Mouse (Mus musculus): ENCODE measurements at regions not wholly inside any gene's neighbourhood (a gene's known extent, or its start where the extent isn't known, plus 50 kb on each side); places are given as distances from the start of the nearest gene placed in this dataset.

- Histone ChIP-seq H3K4me2 (ENCODE audit: low read depth, low read length) (no peak overlapping the region), H3K9ac (ENCODE audit: low read depth, low read length) (no peak overlapping the region), H3K9me3 (replicated peaks; ENCODE audit: control insufficient read depth, low read length) (no peaks in the 10 kb centered on the region), H3K4me3 (ENCODE audit: low read depth, low read length) (no peak overlapping the region), H3K27ac (ENCODE audit: low read length) (no peak overlapping the region), H3K4me1 (ENCODE audit: control insufficient read depth, low read depth, low read length) (no peaks in the 10 kb centered on the region), H3K27me3 (ENCODE audit: control insufficient read depth, insufficient read depth, low read depth, low read length) (no peaks in the 10 kb centered on the region), H3K36me3 (ENCODE audit: control insufficient read depth, insufficient read depth) (no peaks in the 10 kb centered on the region)
- no peak for ATAC-seq (ENCODE audit: low read depth)
- 43% methylated on average over 9 of the region's 9 CpGs for WGBS (ENCODE audit: insufficient replicate concordance)
Measured at GRCm38 (mm10) chr8:127814785-127815523, 543.5 kb upstream of the Nrp1 start.

GRCm38 (mm10) chr8:127820741-127821170, 537.6 kb upstream of the Nrp1 start:
- WGBS (ENCODE audit: insufficient replicate concordance) = 64% methylated on average over 1 of the region's 1 CpGs
- Histone ChIP-seq H3K4me1 (ENCODE audit: control insufficient read depth, low read depth, low read length) (no peaks in the 10 kb centered on the region), H3K9ac (ENCODE audit: low read depth, low read length) (no peak overlapping the region), H3K9me3 (replicated peaks; ENCODE audit: control insufficient read depth, low read length) (no peaks in the 10 kb centered on the region), H3K27ac (ENCODE audit: low read length) (no peak overlapping the region), H3K27me3 (ENCODE audit: control insufficient read depth, insufficient read depth, low read depth, low read length) (no peaks in the 10 kb centered on the region), H3K36me3 (ENCODE audit: control insufficient read depth, insufficient read depth) (no peaks in the 10 kb centered on the region), H3K4me3 (ENCODE audit: low read depth, low read length) (no peak overlapping the region), H3K4me2 (ENCODE audit: low read depth, low read length) (no peak overlapping the region)
- ATAC-seq (ENCODE audit: low read depth) = no peak

GRCm38 (mm10) chr8:127821646-127822045, 536.8 kb upstream of the Nrp1 start:
- H3K36me3 ChIP-seq (ENCODE audit: control insufficient read depth, insufficient read depth) = no peaks in the 10 kb centered on the region
- no peak for ATAC-seq (ENCODE audit: low read depth)
- WGBS (ENCODE audit: insufficient replicate concordance) = 68% methylated on average over 1 of the region's 1 CpGs
- H3K4me3 ChIP-seq (ENCODE audit: low read depth, low read length) = no peak overlapping the region
- no peaks in the 10 kb centered on the region for H3K4me1 ChIP-seq (ENCODE audit: control insufficient read depth, low read depth, low read length)
- H3K27ac ChIP-seq (ENCODE audit: low read length) = no peak overlapping the region
- no peak overlapping the region for H3K4me2 ChIP-seq (ENCODE audit: low read depth, low read length)
- no peaks in the 10 kb centered on the region for H3K9me3 ChIP-seq (replicated peaks; ENCODE audit: control insufficient read depth, low read length)
- no peak overlapping the region for H3K9ac ChIP-seq (ENCODE audit: low read depth, low read length)
- H3K27me3 ChIP-seq (ENCODE audit: control insufficient read depth, insufficient read depth, low read depth, low read length) = no peaks in the 10 kb centered on the region

- Histone ChIP-seq H3K9ac (ENCODE audit: low read depth, low read length) (no peak overlapping the region), H3K4me1 (ENCODE audit: control insufficient read depth, low read depth, low read length) (no peaks in the 10 kb centered on the region), H3K27me3 (ENCODE audit: control insufficient read depth, insufficient read depth, low read depth, low read length) (no peaks in the 10 kb centered on the region), H3K4me2 (ENCODE audit: low read depth, low read length) (no peak overlapping the region), H3K36me3 (ENCODE audit: control insufficient read depth, insufficient read depth) (no peaks in the 10 kb centered on the region), H3K27ac (ENCODE audit: low read length) (no peak overlapping the region), H3K4me3 (ENCODE audit: low read depth, low read length) (no peak overlapping the region), H3K9me3 (replicated peaks; ENCODE audit: control insufficient read depth, low read length) (no peaks in the 10 kb centered on the region)
- 64% methylated on average over 2 of the region's 2 CpGs for WGBS (ENCODE audit: insufficient replicate concordance)
- ATAC-seq (ENCODE audit: low read depth) = no peak
Measured at GRCm38 (mm10) chr8:127825041-127825440, 533.4 kb upstream of the Nrp1 start.

GRCm38 (mm10) chr8:127827826-127828225, 530.6 kb upstream of the Nrp1 start:
- Histone ChIP-seq H3K4me1 (ENCODE audit: control insufficient read depth, low read depth, low read length) (no peaks in the 10 kb centered on the region), H3K9me3 (replicated peaks; ENCODE audit: control insufficient read depth, low read length) (no peaks in the 10 kb centered on the region), H3K27me3 (ENCODE audit: control insufficient read depth, insufficient read depth, low read depth, low read length) (no peaks in the 10 kb centered on the region), H3K9ac (ENCODE audit: low read depth, low read length) (no peak overlapping the region), H3K4me2 (ENCODE audit: low read depth, low read length) (no peak overlapping the region), H3K4me3 (ENCODE audit: low read depth, low read length) (no peak overlapping the region), H3K27ac (ENCODE audit: low read length) (no peak overlapping the region), H3K36me3 (ENCODE audit: control insufficient read depth, insufficient read depth) (no peaks in the 10 kb centered on the region)
- no peak for ATAC-seq (ENCODE audit: low read depth)
- 60% methylated on average over 5 of the region's 5 CpGs for WGBS (ENCODE audit: insufficient replicate concordance)

- Histone ChIP-seq H3K9ac (ENCODE audit: low read depth, low read length) (no peak overlapping the region), H3K4me3 (ENCODE audit: low read depth, low read length) (no peak overlapping the region), H3K36me3 (ENCODE audit: control insufficient read depth, insufficient read depth) (no peaks in the 10 kb centered on the region), H3K27ac (ENCODE audit: low read length) (no peak overlapping the region), H3K4me1 (ENCODE audit: control insufficient read depth, low read depth, low read length) (no peaks in the 10 kb centered on the region), H3K9me3 (replicated peaks; ENCODE audit: control insufficient read depth, low read length) (no peaks in the 10 kb centered on the region), H3K4me2 (ENCODE audit: low read depth, low read length) (no peak overlapping the region), H3K27me3 (ENCODE audit: control insufficient read depth, insufficient read depth, low read depth, low read length) (no peaks in the 10 kb centered on the region)
- ATAC-seq (ENCODE audit: low read depth) = no peak
- 46% methylated on average over 1 of the region's 1 CpGs for WGBS (ENCODE audit: insufficient replicate concordance)
Measured at GRCm38 (mm10) chr8:127829659-127830058, 528.7 kb upstream of the Nrp1 start.

- no peak overlapping the region for H3K9ac ChIP-seq (ENCODE audit: low read depth, low read length)
- no peaks in the 10 kb centered on the region for H3K9me3 ChIP-seq (replicated peaks; ENCODE audit: control insufficient read depth, low read length)
- H3K4me2 ChIP-seq (ENCODE audit: low read depth, low read length) = no peak overlapping the region
- no peak for ATAC-seq (ENCODE audit: low read depth)
- no peaks in the 10 kb centered on the region for H3K4me1 ChIP-seq (ENCODE audit: control insufficient read depth, low read depth, low read length)
- no peaks in the 10 kb centered on the region for H3K27me3 ChIP-seq (ENCODE audit: control insufficient read depth, insufficient read depth, low read depth, low read length)
- no peak overlapping the region for H3K4me3 ChIP-seq (ENCODE audit: low read depth, low read length)
- WGBS (ENCODE audit: insufficient replicate concordance) = 62% methylated on average over 3 of the region's 3 CpGs
- no peaks in the 10 kb centered on the region for H3K36me3 ChIP-seq (ENCODE audit: control insufficient read depth, insufficient read depth)
- H3K27ac ChIP-seq (ENCODE audit: low read length) = no peak overlapping the region
Measured at GRCm38 (mm10) chr8:127834006-127834405, 524.4 kb upstream of the Nrp1 start.

- H3K27ac ChIP-seq (ENCODE audit: low read length) = no peak overlapping the region
- no peak overlapping the region for H3K4me2 ChIP-seq (ENCODE audit: low read depth, low read length)
- no peaks in the 10 kb centered on the region for H3K9me3 ChIP-seq (replicated peaks; ENCODE audit: control insufficient read depth, low read length)
- WGBS (ENCODE audit: insufficient replicate concordance) = 45% methylated on average over 6 of the region's 6 CpGs
- no peaks in the 10 kb centered on the region for H3K27me3 ChIP-seq (ENCODE audit: control insufficient read depth, insufficient read depth, low read depth, low read length)
- H3K4me3 ChIP-seq (ENCODE audit: low read depth, low read length) = no peak overlapping the region
- H3K9ac ChIP-seq (ENCODE audit: low read depth, low read length) = no peak overlapping the region
- no peaks in the 10 kb centered on the region for H3K36me3 ChIP-seq (ENCODE audit: control insufficient read depth, insufficient read depth)
- no peaks in the 10 kb centered on the region for H3K4me1 ChIP-seq (ENCODE audit: control insufficient read depth, low read depth, low read length)
- no peak for ATAC-seq (ENCODE audit: low read depth)
Measured at GRCm38 (mm10) chr8:127836410-127837206, 521.8 kb upstream of the Nrp1 start.

GRCm38 (mm10) chr8:127838311-127838710, 520.1 kb upstream of the Nrp1 start:
- Histone ChIP-seq H3K27me3 (ENCODE audit: control insufficient read depth, insufficient read depth, low read depth, low read length) (no peaks in the 10 kb centered on the region), H3K36me3 (ENCODE audit: control insufficient read depth, insufficient read depth) (no peaks in the 10 kb centered on the region), H3K4me2 (ENCODE audit: low read depth, low read length) (no peak overlapping the region), H3K4me3 (ENCODE audit: low read depth, low read length) (no peak overlapping the region), H3K9ac (ENCODE audit: low read depth, low read length) (no peak overlapping the region), H3K9me3 (replicated peaks; ENCODE audit: control insufficient read depth, low read length) (no peaks in the 10 kb centered on the region), H3K4me1 (ENCODE audit: control insufficient read depth, low read depth, low read length) (no peaks in the 10 kb centered on the region), H3K27ac (ENCODE audit: low read length) (no peak overlapping the region)
- ATAC-seq (ENCODE audit: low read depth) = no peak

All from liver, embryonic 16.5 days (tissue).